Mouse (Mus musculus) liver, embryonic 14.5 days (tissue): ENCODE measurements around the gene Mynn.

Experiments
- CTCF ChIP-seq: IDR thresholded peaks from 2 replicates; pipeline ENCODE4 v1.5.1; 2016; ENCODE audit warnings: antibody characterized with exemption, low read depth, control low read depth
- EP300 ChIP-seq: IDR thresholded peaks from 2 replicates; pipeline ENCODE4 v1.6.1; 2016; ENCODE audit warnings: antibody characterized with exemption, low read depth

GRCm38 (mm10) chr3:30599711-30600545, 1.9 kb upstream of the Mynn start, which contains the start of gene Actrt3:
- TF ChIP-seq CTCF: no peak
- TF ChIP-seq EP300: no peak
